Mouse (Mus musculus) E14TG2a.4 (cell line): ENCODE data around the gene Tial1.

Source experiments
- H3K27me3 ChIP-seq: 2 replicates; pipeline ENCODE4 v1.6.1; 2014; ENCODE audit warnings: low read length, control low read depth; ENCODE audit not compliant: insufficient read depth
- H3K36me3 ChIP-seq: 2 replicates; pipeline ENCODE4 v1.6.1; 2014; ENCODE audit warnings: low read length, control low read depth; ENCODE audit not compliant: insufficient read depth
- H3K4me1 ChIP-seq: replicated peaks from 2 replicates; pipeline ENCODE4 v1.6.1; 2014; ENCODE audit warnings: low read depth, low read length, control low read depth
- H3K4me3 ChIP-seq: replicated peaks from 2 replicates; pipeline ENCODE4 v1.5.1; 2014; ENCODE audit warnings: mild to moderate bottlenecking, low read length
- H3K9me3 ChIP-seq: 2 replicates; pipeline ENCODE4 v1.6.1; 2014; ENCODE audit warnings: low read length, control low read depth
- CTCF ChIP-seq: conservative IDR thresholded peaks from 2 replicates; pipeline ENCODE4 v1.5.1; 2014; ENCODE audit warnings: low read length
- NANOG ChIP-seq: IDR thresholded peaks from 2 replicates; pipeline ENCODE4 v1.6.1; 2014; ENCODE audit warnings: borderline replicate concordance, low read length, mixed read lengths
- POU5F1 ChIP-seq: IDR thresholded peaks from 2 replicates; pipeline ENCODE4 v1.6.1; 2014; ENCODE audit warnings: low read length, borderline replicate concordance

The Tial1 gene

DNA sequence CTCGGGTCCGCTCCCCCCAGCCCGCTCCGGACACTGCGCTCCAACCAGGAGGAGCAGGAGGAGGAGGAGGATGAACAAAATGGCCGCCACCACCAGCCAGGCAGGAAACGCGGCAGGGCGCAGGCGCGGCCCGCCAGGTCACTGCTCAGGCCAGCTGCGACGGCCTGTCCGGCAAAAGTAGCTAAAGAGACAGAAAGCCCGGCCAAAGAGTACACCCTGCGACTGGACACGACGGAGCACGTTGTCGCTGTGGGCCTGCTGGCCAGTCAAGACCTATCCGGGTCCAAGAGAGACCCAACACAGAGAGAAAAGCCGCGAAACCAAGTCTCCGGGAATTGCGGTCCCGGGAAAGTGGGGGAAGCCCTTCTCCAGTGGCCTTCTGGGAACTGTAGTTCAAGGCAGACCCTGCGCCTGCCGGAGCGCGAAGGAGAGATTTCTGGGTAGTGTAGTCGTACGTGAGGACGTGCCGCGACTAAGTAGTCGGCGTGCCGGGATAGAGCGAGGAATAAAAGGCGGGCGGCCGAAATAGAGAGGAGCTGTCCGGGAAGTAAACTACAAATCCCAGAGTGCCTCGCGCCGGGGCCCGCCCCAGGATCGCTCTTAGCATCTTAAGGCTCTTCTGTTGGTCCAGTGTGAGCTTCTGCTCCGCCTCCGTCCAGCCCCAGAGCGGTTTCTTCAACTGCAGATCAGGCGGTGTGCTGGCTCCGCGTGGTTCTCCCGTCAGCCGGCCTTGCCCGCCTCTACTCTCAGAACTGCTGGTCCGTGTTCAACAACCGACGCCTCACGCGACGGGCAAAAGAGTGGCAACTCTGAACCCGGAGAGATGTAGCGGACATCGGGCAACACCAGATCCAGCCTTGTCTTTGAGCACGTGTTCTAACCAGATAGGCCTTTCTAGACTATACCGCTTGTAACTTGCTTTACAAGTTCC is at the start of gene Tial1:
Tial1 (minus strand) TSS at position 433 of the 931 bp plus-strand sequence.
- TF ChIP-seq POU5F1, result no peak
- TF ChIP-seq NANOG, result no peak
- TF ChIP-seq CTCF, result no peak
- Histone ChIP-seq H3K9me3 (no peaks in the 10 kb centered on the region), H3K4me3 (peak within 1 kb of the TSS; percentile 92), H3K4me1 (peaks cover 41% of the 10 kb centered on the region), H3K27me3 (peaks cover under 1% of the 10 kb centered on the region; the same call in 1 of the 2 replicates), H3K36me3 (no peaks in the 10 kb centered on the region)

DNA sequence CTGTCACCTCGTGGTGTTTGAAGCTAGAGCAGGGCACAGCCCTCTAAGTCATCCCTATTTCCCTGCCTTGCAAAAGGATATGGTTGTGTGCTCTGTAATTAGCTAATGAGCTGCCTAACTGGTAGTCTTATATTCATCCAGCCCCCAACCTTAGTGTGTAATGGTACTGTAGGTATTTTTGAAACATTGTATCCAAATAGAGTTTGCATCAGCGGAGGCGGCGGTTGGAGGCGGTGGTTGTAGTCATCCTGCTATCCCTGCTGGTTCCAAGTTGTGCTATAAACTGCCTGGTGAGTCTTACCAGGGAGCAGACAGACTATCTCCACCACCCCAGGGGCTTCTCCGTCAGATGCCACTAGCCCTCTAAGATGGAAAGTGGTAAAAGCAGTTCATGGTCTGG is 42.6 kb upstream of the Tial1 start:
- Histone ChIP-seq H3K4me3 (no peak overlapping the region), H3K9me3 (no peaks in the 10 kb centered on the region), H3K36me3 (no peaks in the 10 kb centered on the region), H3K27me3 (no peaks in the 10 kb centered on the region), H3K4me1 (peaks cover 55% of the 10 kb centered on the region)
- TF ChIP-seq NANOG (no peak), POU5F1 (no peak), CTCF (no peak)

DNA sequence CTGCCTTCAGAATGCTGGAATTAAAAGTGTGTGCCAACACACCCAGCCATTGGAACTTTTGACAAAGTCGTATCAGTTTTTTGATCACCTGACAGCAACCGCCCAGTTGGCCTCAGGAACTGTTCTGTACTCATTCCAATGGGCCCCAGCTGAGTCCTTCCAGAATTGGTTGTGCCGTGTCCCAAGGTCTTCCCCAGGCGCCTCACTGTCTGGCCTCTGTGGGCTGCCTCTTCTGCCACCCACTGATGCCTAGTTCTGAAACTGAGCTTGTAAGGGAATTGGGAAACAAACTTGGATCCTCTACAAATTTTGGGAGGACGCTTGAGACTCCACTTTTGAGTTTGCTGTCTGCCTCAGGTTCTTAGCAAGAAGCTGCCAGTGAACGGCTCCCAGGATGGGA is 38.3 kb upstream of the Tial1 start:
- TF ChIP-seq NANOG, result no peak
- H3K4me1 ChIP-seq, result peaks cover 43% of the 10 kb centered on the region
- no peak overlapping the region; the same call in 1 of the 2 replicates for H3K4me3 ChIP-seq
- peaks cover 12% of the 10 kb centered on the region for H3K9me3 ChIP-seq
- no peaks in the 10 kb centered on the region for H3K27me3 ChIP-seq
- H3K36me3 ChIP-seq, result no peaks in the 10 kb centered on the region

DNA sequence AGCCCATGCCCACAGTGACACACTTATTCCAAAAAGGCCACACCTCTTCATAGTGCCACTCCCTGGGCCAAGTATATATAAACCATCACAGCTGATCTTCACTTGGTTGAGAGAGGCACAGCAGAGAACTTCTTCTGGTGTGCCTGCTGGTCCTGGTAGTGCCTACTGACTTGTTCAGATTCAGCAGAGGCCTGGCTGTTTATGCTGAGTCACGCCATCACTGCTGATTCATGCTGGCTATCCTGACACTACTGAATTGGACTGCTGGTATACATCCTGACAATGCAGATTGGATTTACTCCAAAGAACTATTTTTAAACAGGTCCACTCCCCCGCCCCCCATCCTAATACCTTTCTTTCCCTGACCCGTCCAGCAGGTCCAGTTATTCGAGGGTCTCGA is 33.0 kb upstream of the Tial1 start:
- no peaks in the 10 kb centered on the region for H3K36me3 ChIP-seq
- H3K27me3 ChIP-seq, result no peaks in the 10 kb centered on the region
- H3K4me1 ChIP-seq, result peaks cover 23% of the 10 kb centered on the region
- H3K4me3 ChIP-seq, result no peak overlapping the region
- H3K9me3 ChIP-seq, result peaks cover 23% of the 10 kb centered on the region
- TF ChIP-seq NANOG, result no peak
- no peak for TF ChIP-seq CTCF
- no peak for TF ChIP-seq POU5F1

DNA sequence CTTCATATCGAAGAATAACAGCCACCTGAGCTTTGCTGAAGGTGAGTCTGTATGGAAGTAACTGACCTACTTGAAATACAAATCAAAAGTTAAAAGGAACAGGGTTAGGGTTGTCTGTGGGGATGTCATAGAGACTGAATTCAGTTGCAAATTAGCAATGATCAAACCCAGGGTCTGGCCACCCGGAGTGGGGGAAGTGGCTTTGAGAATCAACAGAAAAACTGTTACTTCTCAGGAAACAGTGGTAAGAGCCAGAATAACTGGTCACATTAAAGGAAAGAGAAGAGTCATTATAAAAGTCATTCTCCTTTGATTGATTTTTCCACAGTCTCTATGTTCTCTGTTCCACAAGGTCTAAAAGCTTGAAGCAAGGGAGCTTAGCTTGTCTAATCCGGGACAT is 27.5 kb upstream of the Tial1 start:
- Histone ChIP-seq H3K4me3 (no peak overlapping the region), H3K27me3 (no peaks in the 10 kb centered on the region), H3K36me3 (no peaks in the 10 kb centered on the region), H3K4me1 (0 out of 2 replicates have a peak, but pooled peaks cover 2% of the 10 kb centered on the region), H3K9me3 (peaks cover 55% of the 10 kb centered on the region)
- no peak for TF ChIP-seq CTCF
- no peak for TF ChIP-seq POU5F1
- TF ChIP-seq NANOG, result peak; percentile 36; the same call in 1 of the 2 replicates

DNA sequence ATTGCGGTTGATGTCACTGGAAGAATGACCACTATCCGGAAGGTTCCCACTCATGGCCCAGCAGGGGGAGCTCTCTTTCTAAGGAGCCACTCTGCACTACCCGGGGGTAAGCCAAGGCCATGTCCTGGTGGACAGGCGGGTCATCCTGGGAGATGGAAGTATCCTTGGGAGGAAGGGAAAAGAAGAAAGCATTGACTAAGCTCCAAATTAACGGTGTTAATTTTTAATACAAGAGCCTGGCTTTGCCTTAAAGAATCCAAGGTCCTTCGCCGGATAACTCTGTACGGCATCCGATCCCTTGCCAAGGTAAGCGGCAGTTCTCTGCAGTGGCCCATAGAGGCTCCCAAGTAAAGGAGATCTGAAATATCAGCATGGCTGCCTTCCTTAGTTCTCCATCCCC is 12.8 kb upstream of the Tial1 start:
- Histone ChIP-seq H3K4me1 (peaks cover 11% of the 10 kb centered on the region), H3K9me3 (peaks cover 16% of the 10 kb centered on the region), H3K4me3 (no peak overlapping the region), H3K27me3 (no peaks in the 10 kb centered on the region), H3K36me3 (no peaks in the 10 kb centered on the region)
- no peak for TF ChIP-seq POU5F1
- peak; percentile 59 for TF ChIP-seq CTCF

DNA sequence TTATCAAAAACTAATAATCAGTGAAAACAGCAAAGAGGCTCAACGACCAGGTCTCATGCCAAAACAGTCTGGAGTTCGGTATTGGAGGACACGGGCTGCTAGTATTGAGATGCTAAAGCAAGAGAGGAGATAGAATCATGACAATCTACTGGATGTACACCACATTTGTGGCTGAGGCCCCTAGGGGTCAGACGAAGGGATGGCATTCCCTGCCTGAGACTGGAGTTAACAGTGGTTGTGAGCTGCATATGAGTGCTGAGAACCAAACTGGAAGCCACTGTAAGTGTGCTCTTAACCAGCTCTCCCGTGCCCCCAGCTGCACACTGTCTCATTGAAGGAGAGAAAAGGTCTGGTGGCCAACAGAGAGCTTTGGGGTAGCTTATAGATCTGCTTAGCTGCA is 889 bp upstream of the Tial1 start:
- H3K9me3 ChIP-seq, result no peaks in the 10 kb centered on the region
- peak overlapping the region; percentile 92 for H3K4me3 ChIP-seq
- peaks cover 2% of the 10 kb centered on the region; the same call in 1 of the 2 replicates for H3K27me3 ChIP-seq
- no peaks in the 10 kb centered on the region for H3K36me3 ChIP-seq
- H3K4me1 ChIP-seq, result peaks cover 39% of the 10 kb centered on the region
- TF ChIP-seq POU5F1 (no peak), CTCF (peak; percentile 37), NANOG (no peak)

DNA sequence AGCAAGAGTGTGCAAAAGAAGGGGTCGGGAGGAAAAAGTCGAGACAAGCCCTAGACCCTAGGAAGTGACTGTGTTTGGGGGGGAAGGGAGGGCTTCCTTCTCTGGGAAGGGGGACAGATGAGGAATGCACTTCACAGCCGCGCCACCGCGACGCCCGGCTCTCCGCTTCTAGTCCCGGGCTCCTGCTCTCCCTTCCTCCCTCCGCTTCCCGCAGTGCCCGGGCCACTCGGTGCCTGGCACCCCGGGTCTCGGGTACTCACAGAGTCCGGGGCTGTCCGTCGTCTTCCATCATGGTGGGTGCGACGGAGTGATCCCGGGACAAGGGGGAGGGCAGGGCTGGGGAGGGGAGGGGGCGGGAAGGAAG is 670 bp downstream of the Tial1 start:
- Histone ChIP-seq H3K4me1 (peaks cover 41% of the 10 kb centered on the region), H3K9me3 (no peaks in the 10 kb centered on the region), H3K27me3 (no peaks in the 10 kb centered on the region), H3K4me3 (peak overlapping the region; percentile 92), H3K36me3 (no peaks in the 10 kb centered on the region)
- TF ChIP-seq CTCF, result no peak
- TF ChIP-seq POU5F1, result no peak
- no peak for TF ChIP-seq NANOG
